16 mouse cellular contexts compared by ENCODE assay signal in genomic region chr7:73637810-73638125, GRCm38 (mm10).
DNase-seq lines count a peak whose midpoint lies in the region; ATAC-seq lines count a peak whose summit lies in the region.
"Had no signal": no experiment of that assay in that cellular context is flagged by ENCODE, and none has a peak within 500 bp of the region (broad histone marks: within the 10 kb centered on the region; RNA-seq: fewer than 3 reads in every experiment).

No protein-coding gene starts in this region.

- H3K27ac ChIP-seq in hindbrain, embryonic 11.5 days (ENCODE audit: low read depth, low read length) = no peak overlapping the region
- H3K27ac ChIP-seq in midbrain, embryonic 15.5 days = peak overlapping the region; percentile 28
- H3K27ac ChIP-seq: intestine, embryonic 15.5 days; liver, embryonic 15.5 days had no signal

- no peak overlapping the region for H3K4me2 ChIP-seq in hindbrain, embryonic 11.5 days (replicated peaks; ENCODE audit: low read depth, low read length)
- H3K4me2 ChIP-seq in midbrain, embryonic 15.5 days = no peak overlapping the region
- H3K4me2 ChIP-seq: intestine, embryonic 15.5 days; liver, embryonic 15.5 days had no signal

- 0 out of 2 replicates have a peak, but pooled peaks cover 3% of the 10 kb centered on the region for H3K4me1 ChIP-seq in hindbrain, embryonic 11.5 days (replicated peaks; ENCODE audit: control insufficient read depth, insufficient read depth, low read length)
- peaks cover 15% of the 10 kb centered on the region for H3K4me1 ChIP-seq in midbrain, embryonic 15.5 days
- H3K4me1 ChIP-seq: intestine, embryonic 15.5 days; liver, embryonic 15.5 days had no signal

- peaks cover 12% of the 10 kb centered on the region; the same call in 1 of the 2 replicates for H3K27me3 ChIP-seq in hindbrain, embryonic 11.5 days (ENCODE audit: control insufficient read depth, insufficient read depth, low read length)
- H3K27me3 ChIP-seq in midbrain, embryonic 15.5 days (replicated peaks) = peaks cover 12% of the 10 kb centered on the region
- H3K27me3 ChIP-seq: intestine, embryonic 15.5 days; liver, embryonic 15.5 days had no signal

- DNase-seq in embryo, embryonic 10.5 days (ENCODE audit: low spot score) = peak; percentile 81
- DNase-seq in hindbrain, embryonic 11.5 days (ENCODE audit: low spot score) = peak; percentile 77
- DNase-seq in yolk sac, embryonic 10.5 days (ENCODE audit: low spot score) = no peak
- DNase-seq in cerebellum, postnatal 14 days = no peak
- DNase-seq in cerebellum, adult 9-10 months = no peak
- DNase-seq in cerebellum, postnatal 4 days (ENCODE audit: low spot score in 2 of 2) = no peak
- DNase-seq: adrenal gland, adult 2 months; cerebellum, adult 8-10 months; heart, adult 11 months; thymus, postnatal 14 days had no signal

- H3K4me3 ChIP-seq in hindbrain, embryonic 11.5 days (ENCODE audit: low read depth, low read length) = no peak overlapping the region
- no peak overlapping the region for H3K4me3 ChIP-seq in midbrain, embryonic 15.5 days
- H3K4me3 ChIP-seq: erythroblast, embryonic 14.5 days; intestine, embryonic 15.5 days; liver, embryonic 15.5 days had no signal

- H3K36me3 ChIP-seq in hindbrain, embryonic 11.5 days (ENCODE audit: control insufficient read depth, insufficient read depth, low read length) = no peaks in the 10 kb centered on the region
- no peaks in the 10 kb centered on the region for H3K36me3 ChIP-seq in midbrain, embryonic 15.5 days (replicated peaks)
- H3K36me3 ChIP-seq: G1E; intestine, embryonic 15.5 days; liver, embryonic 15.5 days had no signal

- WGBS in hindbrain, embryonic 11.5 days = 34% methylated on average over 4 of the region's 4 CpGs
- WGBS in midbrain, embryonic 15.5 days = 11% methylated on average over 4 of the region's 4 CpGs

- ATAC-seq in CD4-positive, CD25-positive, alpha-beta regulatory T cell, adult 4 months = peak; percentile 94
- peak; percentile 92 for ATAC-seq in hindbrain, embryonic 11.5 days (ENCODE audit: low FRiP score)
- ATAC-seq in midbrain, embryonic 15.5 days (replicated peaks) = peak; percentile 85
- ATAC-seq: intestine, embryonic 15.5 days had no signal

- no peaks in the 10 kb centered on the region for H3K9me3 ChIP-seq in hindbrain, embryonic 11.5 days (ENCODE audit: control insufficient read depth, low read length)
- no peaks in the 10 kb centered on the region for H3K9me3 ChIP-seq in midbrain, embryonic 15.5 days
- H3K9me3 ChIP-seq: G1E; intestine, embryonic 15.5 days; liver, embryonic 15.5 days had no signal

- H3K9ac ChIP-seq in hindbrain, embryonic 11.5 days (ENCODE audit: low read depth, low read length) = no peak overlapping the region
- no peak overlapping the region for H3K9ac ChIP-seq in midbrain, embryonic 15.5 days
- H3K9ac ChIP-seq: intestine, embryonic 15.5 days; liver, embryonic 15.5 days had no signal

Comparison
In these comparisons a context has a peak if more than half of its experiments do, and no peak if none do; other contexts are left out.
1. DNase-seq: peak in embryo, embryonic 10.5 days (single experiment) and hindbrain, embryonic 11.5 days (single experiment); none in yolk sac, embryonic 10.5 days (single experiment), cerebellum, postnatal 14 days (0 of 2), cerebellum, adult 9-10 months (single experiment) and cerebellum, postnatal 4 days (0 of 2).
2. Peak in every context shown above with its lines, with median percentiles within 50 percentile points of each other: ATAC-seq.